Mouse (Mus musculus) neural tube, embryonic 14.5 days (tissue): Measurements from ENCODE around the gene Rnf5. TPM values are rescaled to one million over a fixed set of nuclear protein-coding genes. Genes with fewer than 3 reads are reported as not detected.

Experiments used
- ATAC-seq: fragments of 200-750 bp; cut with Nextera tagmentation; 2 replicates; pipeline ENCODE4 v1.8.0; 2017; ENCODE audit warnings: low read depth, mild to moderate bottlenecking, moderate TSS enrichment, moderate library complexity
- H3K27ac ChIP-seq: fragments of 300-500 bp; sonication (generic); 2 replicates; pipeline ENCODE4 v1.5.1; 2014; ENCODE audit warnings: low read depth, mild to moderate bottlenecking, control low read depth, low read length, moderate library complexity, mixed read lengths
- H3K27me3 ChIP-seq: fragments of 300-500 bp; sonication (generic); 2 replicates; pipeline ENCODE4 v1.6.1; 2014; ENCODE audit warnings: low read length; ENCODE audit not compliant: control insufficient read depth, insufficient read depth
- H3K36me3 ChIP-seq: fragments of 300-500 bp; sonication (generic); 2 replicates; pipeline ENCODE4 v1.6.1; 2014; ENCODE audit warnings: low read length, mixed read lengths; ENCODE audit not compliant: control insufficient read depth, insufficient read depth
- H3K4me1 ChIP-seq: fragments of 300-500 bp; sonication (generic); 2 replicates; pipeline ENCODE4 v1.6.1; 2014; ENCODE audit warnings: low read length; ENCODE audit not compliant: control insufficient read depth, insufficient read depth
- H3K4me2 ChIP-seq: fragments of 300-500 bp; sonication (generic); 2 replicates; pipeline ENCODE4 v1.6.1; 2014; ENCODE audit warnings: mild to moderate bottlenecking, low read depth, low read length, control low read depth
- H3K4me3 ChIP-seq: fragments of 300-500 bp; sonication (generic); 2 replicates; pipeline ENCODE4 v1.5.1; 2014; ENCODE audit warnings: low read depth, low read length, control low read depth, mixed read lengths
- H3K9ac ChIP-seq: fragments of 300-500 bp; sonication (generic); replicated peaks from 2 replicates; pipeline ENCODE4 v1.6.1; 2014; ENCODE audit warnings: low read depth, mild to moderate bottlenecking, control low read depth, low read length, mixed read lengths
- H3K9me3 ChIP-seq: fragments of 300-500 bp; sonication (generic); 2 replicates; pipeline ENCODE4 v1.6.1; 2016; ENCODE audit warnings: low read length; ENCODE audit not compliant: control insufficient read depth
- WGBS: fragments of 180-500 bp; shearing (Covaris S2); extraction: QIAGEN DNeasy Blood & Tissue Kit; methylation state at CpG from one replicate; pipeline ENCODE4 v1.1.7; 2014; 5-methylcytosine and 5-hydroxymethylcytosine counted together
- polyA plus RNA-seq: library from polyadenylated mRNA; unstranded; fragments of >200 nt; fragmentation: Nextera tagmentation; extraction: Ambion mirVana; gene quantifications from 2 replicates; pipeline ENCODE4 v1.2.1, GENCODE M21; 2014

The Rnf5 gene
- polyA plus RNA-seq, 1 experiment from 2014 or later, result 221 TPM

- WGBS, result 57% methylated on average over 6 of the region's 6 CpGs
- Histone ChIP-seq H3K4me3 (no peak within 1 kb of the TSS), H3K4me2 (peak within 1 kb of the TSS; percentile 14; the same call in 1 of the 2 replicates), H3K9me3 (no peaks in the 10 kb centered on the region), H3K4me1 (no peaks in the 10 kb centered on the region), H3K27ac (no peak within 1 kb of the TSS), H3K36me3 (peaks cover 38% of the 10 kb centered on the region), H3K9ac (no peak within 1 kb of the TSS), H3K27me3 (no peaks in the 10 kb centered on the region)
- ATAC-seq, result no peak
Measured at GRCm38 (mm10) chr17:34615871-34616270, 12.4 kb upstream of the Rnf5 start, which contains the start of gene Egfl8. Gene Egfl8, minus strand, starts transcription at chr17:34615971.

GRCm38 (mm10) chr17:34613830-34614229 is 10.3 kb upstream of the Rnf5 start:
- no peak overlapping the region for H3K27ac ChIP-seq
- H3K27me3 ChIP-seq, result no peaks in the 10 kb centered on the region
- no peak for ATAC-seq
- H3K4me2 ChIP-seq, result no peak overlapping the region
- 86% methylated on average over 10 of the region's 10 CpGs for WGBS
- peaks cover under 1% of the 10 kb centered on the region; the same call in 1 of the 2 replicates for H3K4me1 ChIP-seq
- peaks cover 43% of the 10 kb centered on the region for H3K36me3 ChIP-seq
- no peaks in the 10 kb centered on the region for H3K9me3 ChIP-seq
- no peak overlapping the region for H3K9ac ChIP-seq
- no peak overlapping the region for H3K4me3 ChIP-seq

GRCm38 (mm10) chr17:34613054-34613645 is 9.7 kb upstream of the Rnf5 start:
- Histone ChIP-seq H3K9me3 (no peaks in the 10 kb centered on the region), H3K4me3 (no peak overlapping the region), H3K9ac (no peak overlapping the region), H3K27ac (no peak overlapping the region), H3K36me3 (peaks cover 43% of the 10 kb centered on the region), H3K4me2 (no peak overlapping the region), H3K27me3 (no peaks in the 10 kb centered on the region), H3K4me1 (peaks cover 5% of the 10 kb centered on the region; the same call in 1 of the 2 replicates)
- ATAC-seq, result no peak
- WGBS, result 90% methylated on average over 11 of the region's 11 CpGs

GRCm38 (mm10) chr17:34611050-34611449 is 7.6 kb upstream of the Rnf5 start:
- H3K27ac ChIP-seq, result no peak overlapping the region
- ATAC-seq, result no peak
- H3K4me1 ChIP-seq, result peaks cover 10% of the 10 kb centered on the region
- H3K4me3 ChIP-seq, result no peak overlapping the region
- H3K4me2 ChIP-seq, result no peak overlapping the region
- H3K36me3 ChIP-seq, result peaks cover 36% of the 10 kb centered on the region
- H3K9me3 ChIP-seq, result no peaks in the 10 kb centered on the region
- no peak overlapping the region for H3K9ac ChIP-seq
- no peaks in the 10 kb centered on the region for H3K27me3 ChIP-seq
- WGBS, result 93% methylated on average over 8 of the region's 8 CpGs

- H3K4me1 ChIP-seq, result peaks cover 16% of the 10 kb centered on the region
- no peak overlapping the region for H3K4me2 ChIP-seq
- no peaks in the 10 kb centered on the region for H3K9me3 ChIP-seq
- no peak for ATAC-seq
- H3K27me3 ChIP-seq, result no peaks in the 10 kb centered on the region
- no peak overlapping the region for H3K9ac ChIP-seq
- no peak overlapping the region for H3K27ac ChIP-seq
- WGBS, result 86% methylated on average over 7 of the region's 7 CpGs
- H3K36me3 ChIP-seq, result peaks cover 22% of the 10 kb centered on the region
- H3K4me3 ChIP-seq, result no peak overlapping the region
Measured at GRCm38 (mm10) chr17:34607997-34608396, 4.5 kb upstream of the Rnf5 start.

- 18% methylated on average over 32 of the region's 32 CpGs for WGBS
- no peaks in the 10 kb centered on the region for H3K27me3 ChIP-seq
- peak overlapping the region; percentile 97 for H3K4me2 ChIP-seq
- H3K36me3 ChIP-seq, result peaks cover 13% of the 10 kb centered on the region
- peaks cover 23% of the 10 kb centered on the region for H3K4me1 ChIP-seq
- H3K9ac ChIP-seq, result peak overlapping the region; percentile 96
- H3K9me3 ChIP-seq, result no peaks in the 10 kb centered on the region
- H3K4me3 ChIP-seq, result peak overlapping the region; percentile 90
- ATAC-seq, result no peak
- peak overlapping the region; percentile 86 for H3K27ac ChIP-seq
Measured at GRCm38 (mm10) chr17:34606186-34607039, 2.9 kb upstream of the Rnf5 start.

GRCm38 (mm10) chr17:34605609-34606008 is 2.1 kb upstream of the Rnf5 start:
- peak overlapping the region; percentile 97 for H3K4me2 ChIP-seq
- peak overlapping the region; percentile 96 for H3K9ac ChIP-seq
- H3K27me3 ChIP-seq, result no peaks in the 10 kb centered on the region
- 0% methylated on average over 28 of the region's 30 CpGs for WGBS
- ATAC-seq, result peak; percentile 42
- peaks cover 23% of the 10 kb centered on the region for H3K4me1 ChIP-seq
- H3K9me3 ChIP-seq, result no peaks in the 10 kb centered on the region
- H3K27ac ChIP-seq, result peak overlapping the region; percentile 86
- peak overlapping the region; percentile 90 for H3K4me3 ChIP-seq
- peaks cover 5% of the 10 kb centered on the region; the same call in 1 of the 2 replicates for H3K36me3 ChIP-seq

GRCm38 (mm10) chr17:34604511-34605237 is 1.2 kb upstream of the Rnf5 start:
- Histone ChIP-seq H3K27ac (peak overlapping the region; percentile 86), H3K9ac (peak overlapping the region; percentile 96), H3K27me3 (no peaks in the 10 kb centered on the region), H3K4me1 (peaks cover 23% of the 10 kb centered on the region), H3K4me2 (peak overlapping the region; percentile 97), H3K9me3 (no peaks in the 10 kb centered on the region), H3K36me3 (peaks cover 8% of the 10 kb centered on the region; the same call in 1 of the 2 replicates), H3K4me3 (peak overlapping the region; percentile 90)
- no peak for ATAC-seq
- WGBS, result 9% methylated on average over 24 of the region's 24 CpGs
